Mouse (Mus musculus): ENCODE data around the gene Tmem256.

DNA sequence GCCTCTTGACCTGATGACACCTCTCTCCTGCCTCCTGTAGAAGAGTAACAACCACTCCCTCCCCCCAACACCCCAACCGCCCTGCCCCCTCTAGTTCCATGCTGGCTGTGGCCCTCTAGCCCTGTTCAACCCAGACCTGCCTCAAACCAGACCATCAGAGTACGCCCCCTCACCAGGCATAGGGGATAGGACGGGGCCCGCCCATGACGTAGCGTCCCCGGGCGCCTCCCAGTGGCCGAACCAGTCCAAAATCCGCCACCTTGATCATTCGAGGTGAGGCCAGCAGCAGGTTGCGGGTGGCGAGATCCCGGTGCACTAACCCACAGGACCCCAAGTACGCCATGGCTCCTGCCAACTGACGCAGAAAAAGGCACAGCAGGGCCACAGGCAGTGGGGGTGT is 17.0 kb downstream of the Tmem256 start:
- TF ChIP-seq POLR2A (IDR thresholded peaks at IDR 0.05; ENCODE audit: low read depth, low read length): no peak
- no peak for TF ChIP-seq CTCF (IDR thresholded peaks at IDR 0.05; ENCODE audit: extremely low read depth, insufficient read length, insufficient replicate concordance, low read depth, low read length)

Measured in small intestine, adult 2 months (tissue).